Mouse (Mus musculus): Measurements from ENCODE around the gene Qpct.

Gene Qpct

DNA sequence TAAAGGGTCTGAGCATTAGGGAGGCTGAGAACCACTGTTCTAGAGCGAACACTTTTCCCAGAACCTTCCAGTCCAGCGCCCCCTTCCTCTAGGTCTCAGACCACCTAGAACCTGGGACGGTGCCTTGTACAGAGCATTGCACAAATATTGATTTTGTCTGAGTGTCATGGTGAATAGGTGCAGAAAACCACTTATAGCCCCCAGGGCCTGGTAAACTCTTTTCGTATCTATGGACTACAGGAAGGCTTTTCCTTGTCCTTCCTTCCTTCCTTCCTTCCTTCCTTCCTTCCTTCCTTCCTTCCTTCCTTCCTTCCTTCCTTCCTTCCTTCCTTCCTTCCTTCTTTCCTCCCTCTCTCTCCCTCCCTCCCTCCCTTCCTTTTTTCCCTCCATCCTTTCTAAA, at the start of gene Qpct:
Qpct (plus strand) TSS at position 301 of the 400 bp plus-strand sequence.
- no peak for DNase-seq (ENCODE audit: extremely low read depth, insufficient read length, low spot score)

DNA sequence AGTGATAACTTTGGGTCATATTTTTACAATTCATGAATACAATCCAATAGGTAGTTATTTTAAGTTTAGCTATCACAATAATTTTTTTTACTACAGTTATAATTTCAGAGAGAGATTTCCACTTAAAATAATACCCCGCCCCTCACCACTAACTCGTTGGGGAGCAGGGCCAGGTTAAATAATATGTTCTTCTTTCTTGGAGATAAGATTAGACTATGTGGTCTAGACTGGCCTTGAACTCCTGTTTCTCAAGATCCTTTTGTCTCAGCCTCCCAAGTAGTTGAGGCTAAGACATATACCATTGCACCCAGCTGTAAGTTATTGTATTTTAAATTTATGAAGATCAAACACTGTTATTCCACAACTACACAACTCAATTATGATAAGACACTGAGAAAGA, 38.1 kb upstream of the Qpct start:
- no peak for DNase-seq (ENCODE audit: extremely low read depth, insufficient read length, low spot score)

DNA sequence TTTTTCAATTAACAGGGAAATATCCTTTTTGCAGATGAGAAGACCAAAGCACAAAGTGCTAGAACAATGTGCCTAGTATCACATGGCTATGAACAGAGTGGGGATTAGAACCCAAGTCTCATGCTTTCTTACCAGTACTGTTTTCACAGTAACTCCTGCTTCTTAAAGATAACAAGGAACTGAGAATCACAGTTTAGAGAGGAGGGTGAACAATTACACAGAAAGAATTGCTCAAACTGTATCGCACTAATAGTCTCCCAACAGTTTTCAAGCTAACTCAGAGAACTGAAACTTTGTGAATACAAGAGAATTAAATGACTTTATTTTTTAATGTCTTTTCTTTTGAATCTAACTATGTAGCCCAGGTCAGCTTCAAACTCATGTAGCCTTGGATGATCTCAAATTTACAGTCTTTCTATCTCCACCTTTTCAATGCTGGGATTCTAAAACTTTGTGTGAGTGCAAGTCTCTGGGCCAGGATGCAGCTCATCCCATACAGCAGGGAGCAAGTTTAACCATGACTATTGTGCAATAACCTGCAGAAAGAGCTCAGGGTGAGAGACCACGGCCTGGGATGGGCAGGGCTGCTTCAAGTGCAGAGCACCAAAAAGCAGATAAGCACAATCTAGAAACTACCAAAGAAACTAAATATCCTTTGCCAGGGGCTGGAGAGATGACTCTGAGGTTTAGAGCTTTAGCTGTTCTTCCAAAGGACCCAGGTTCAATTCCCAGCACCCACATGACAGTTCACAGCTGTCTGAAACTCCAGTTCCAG, 36.6 kb upstream of the Qpct start:
- DNase-seq (ENCODE audit: extremely low read depth, insufficient read length, low spot score) = no peak

DNA sequence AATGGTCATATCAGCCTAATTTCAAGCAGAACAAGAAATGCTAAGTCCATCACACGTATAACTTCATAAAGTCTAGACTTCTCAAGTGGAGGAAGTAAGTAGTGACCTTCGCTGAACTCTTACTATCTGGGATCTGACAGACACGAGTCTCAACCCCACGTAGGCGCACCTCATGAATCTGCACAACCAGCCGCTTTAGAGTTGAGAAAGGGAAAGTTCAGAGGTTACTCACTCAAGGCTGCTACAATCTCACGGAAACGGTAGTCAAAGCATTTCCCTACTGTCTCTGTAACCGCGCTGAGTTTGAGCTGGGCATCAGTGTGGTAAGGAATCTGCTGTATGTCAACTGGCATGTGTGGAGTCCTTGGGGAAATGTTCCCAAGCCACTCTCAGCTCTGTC, 35.9 kb upstream of the Qpct start:
- DNase-seq (ENCODE audit: extremely low read depth, insufficient read length, low spot score) = no peak

DNA sequence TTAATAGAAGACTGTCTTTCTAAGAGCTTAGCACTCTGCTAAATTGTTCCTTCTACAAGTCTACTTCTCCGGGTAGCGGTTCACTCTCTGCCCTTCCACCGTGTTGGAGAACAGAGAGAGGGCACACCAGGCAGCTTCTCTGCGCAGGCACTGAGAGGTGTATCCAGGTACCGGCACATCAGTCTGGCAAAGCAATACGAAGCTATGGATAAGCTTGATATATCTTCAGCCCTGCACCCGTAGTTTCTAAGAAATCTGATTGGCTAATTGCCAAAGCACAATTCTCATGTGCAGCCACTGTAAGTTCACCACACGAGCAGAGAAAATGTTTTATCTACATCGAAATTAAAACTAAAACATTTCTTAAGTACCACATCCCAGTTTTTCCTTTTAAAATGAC, 33.3 kb upstream of the Qpct start:
- no peak for DNase-seq (ENCODE audit: extremely low read depth, insufficient read length, low spot score)

DNA sequence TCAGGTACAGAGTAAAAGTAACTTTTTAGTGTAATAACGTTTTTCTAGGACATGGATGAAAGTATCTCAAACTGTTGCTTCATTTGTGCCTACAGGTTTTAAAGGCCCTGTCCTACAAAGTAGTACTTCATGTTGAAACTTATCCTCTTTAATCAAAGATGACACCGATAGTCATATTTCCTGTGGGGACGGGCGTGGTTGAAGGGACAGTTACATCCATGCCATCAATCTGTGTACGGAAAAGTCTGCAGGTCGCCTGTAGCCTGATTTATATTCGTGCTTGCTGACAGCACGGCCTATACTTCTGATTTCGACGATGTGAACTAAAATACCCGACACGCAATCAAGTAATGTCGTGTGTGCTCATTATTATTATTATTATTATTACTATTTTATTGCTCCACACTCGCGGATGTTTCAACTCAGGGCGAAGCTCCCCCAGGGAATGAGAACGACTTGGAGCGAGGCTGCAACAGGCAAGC, 31.9 kb upstream of the Qpct start:
- DNase-seq (ENCODE audit: extremely low read depth, insufficient read length, low spot score) = no peak

DNA sequence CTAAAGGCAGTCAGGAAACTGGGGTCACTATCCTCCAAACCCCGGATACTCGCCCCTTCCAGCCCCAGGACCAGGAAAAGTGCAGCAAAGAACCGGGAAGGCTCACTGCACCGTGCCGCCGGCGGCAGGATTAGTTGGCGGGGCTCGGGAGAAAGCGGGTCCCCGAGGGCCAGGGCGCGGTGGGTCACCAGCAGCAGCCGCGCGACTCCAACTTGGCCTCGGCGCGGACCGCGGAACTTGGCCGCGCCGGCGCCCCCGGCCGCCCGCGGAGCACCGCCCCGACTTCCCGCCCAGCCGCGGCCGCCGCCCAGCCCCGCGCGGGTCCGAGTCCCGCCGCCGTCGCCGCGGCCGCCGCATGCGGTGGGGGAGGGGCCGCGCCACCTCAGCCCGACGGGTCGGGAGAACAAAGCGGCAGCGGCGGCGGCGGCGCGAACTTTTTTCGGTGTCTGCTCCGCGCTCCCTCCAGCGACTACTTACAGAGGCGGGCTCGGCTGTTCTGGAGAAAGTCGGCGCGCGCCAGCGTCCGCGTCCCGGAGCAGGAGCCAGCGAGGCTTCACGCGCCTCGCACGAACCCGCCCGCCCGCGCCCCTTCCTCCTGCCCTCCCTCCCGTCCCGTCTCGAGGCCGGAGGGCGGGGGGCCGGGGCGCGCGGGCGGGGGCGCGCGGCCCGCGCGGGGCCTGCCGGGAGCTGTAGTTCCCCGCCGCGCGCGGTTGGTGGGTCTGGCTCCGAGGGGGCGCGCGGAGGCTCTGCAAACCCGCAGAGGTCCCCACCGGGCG, 31.3 kb upstream of the Qpct start, which contains the start of gene Prkd3:
Prkd3 (minus strand) TSS at position 609 of the 776 bp plus-strand sequence.
- peak; percentile 33 for DNase-seq (ENCODE audit: extremely low read depth, insufficient read length, low spot score)

DNA sequence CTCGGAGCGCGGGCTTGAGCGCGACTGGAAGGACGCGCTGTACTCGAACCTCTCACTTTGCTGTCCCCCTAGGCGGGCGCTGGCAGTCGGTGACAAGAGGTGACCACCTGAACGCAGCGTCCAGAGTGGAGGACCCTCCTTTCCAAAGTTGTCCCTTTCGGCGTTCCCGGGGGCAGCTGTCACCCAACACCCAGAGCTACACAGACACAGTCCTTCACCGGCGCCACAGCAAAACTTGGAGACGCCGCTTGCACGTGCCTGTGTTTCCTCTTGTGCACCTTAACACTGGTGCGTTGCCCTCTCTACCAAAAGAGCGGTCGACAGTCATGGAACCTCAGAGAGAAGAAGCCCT, 30.7 kb upstream of the Qpct start:
- DNase-seq (ENCODE audit: extremely low read depth, insufficient read length, low spot score) = peak; percentile 14

DNA sequence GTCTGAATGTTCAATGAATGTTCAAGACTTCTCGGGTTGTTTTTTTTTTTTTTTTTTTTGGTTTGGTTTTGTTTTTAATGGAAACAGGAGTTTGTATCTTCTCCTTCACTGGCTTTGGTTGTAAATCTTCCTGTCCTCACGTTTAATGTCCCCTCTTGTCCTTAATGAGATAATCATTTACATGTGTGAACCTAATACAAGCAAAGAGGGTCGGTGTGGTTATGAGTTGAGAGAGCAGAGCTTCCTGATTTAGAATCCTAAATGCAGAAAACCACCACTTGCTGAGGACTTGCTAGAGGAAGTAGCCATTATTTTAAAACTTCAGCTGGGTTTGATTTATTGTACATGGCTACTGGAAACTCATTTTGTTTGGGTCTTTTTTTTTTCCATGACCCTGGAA, 29.0 kb upstream of the Qpct start:
- DNase-seq (ENCODE audit: extremely low read depth, insufficient read length, low spot score) = no peak

DNA sequence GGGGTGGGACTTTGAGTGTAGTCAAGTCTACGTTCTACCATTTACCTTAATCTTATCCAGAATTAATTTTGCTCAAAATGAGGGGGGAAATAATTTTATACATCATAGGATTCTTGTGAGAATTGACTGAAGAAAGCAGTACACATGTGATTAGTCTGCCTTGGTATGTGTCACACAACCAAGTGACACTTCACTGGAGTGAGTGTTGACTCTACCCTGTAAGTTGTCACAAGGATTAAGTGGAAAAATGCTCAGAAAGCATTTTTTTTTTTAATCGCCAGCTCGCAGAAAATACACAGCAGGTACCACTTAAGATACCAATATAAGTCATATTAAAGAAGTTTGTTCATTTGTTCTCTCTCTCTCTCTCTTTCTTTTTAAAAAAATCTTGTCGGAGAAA, 27.2 kb upstream of the Qpct start:
- DNase-seq (ENCODE audit: extremely low read depth, insufficient read length, low spot score) = no peak

DNA sequence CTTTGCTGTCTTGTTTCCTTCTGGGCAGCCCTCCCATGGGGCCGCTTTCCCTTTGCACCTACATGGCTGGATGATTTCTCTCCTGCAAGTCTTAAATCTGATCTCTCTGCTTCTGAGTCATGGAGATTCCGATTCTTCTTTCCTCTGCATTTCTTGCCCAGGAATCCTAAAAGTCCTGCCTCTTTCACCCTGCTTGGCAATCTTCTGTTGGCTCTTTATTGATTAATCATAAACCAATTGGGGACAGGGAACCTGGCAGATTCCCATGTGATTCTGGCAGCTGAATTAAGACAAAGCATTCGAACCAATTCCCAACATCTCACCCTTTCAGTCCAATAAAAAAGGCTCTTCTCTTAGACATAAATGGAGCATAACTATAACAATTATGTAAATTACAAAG, 22.5 kb upstream of the Qpct start:
- no peak for DNase-seq (ENCODE audit: extremely low read depth, insufficient read length, low spot score)

DNA sequence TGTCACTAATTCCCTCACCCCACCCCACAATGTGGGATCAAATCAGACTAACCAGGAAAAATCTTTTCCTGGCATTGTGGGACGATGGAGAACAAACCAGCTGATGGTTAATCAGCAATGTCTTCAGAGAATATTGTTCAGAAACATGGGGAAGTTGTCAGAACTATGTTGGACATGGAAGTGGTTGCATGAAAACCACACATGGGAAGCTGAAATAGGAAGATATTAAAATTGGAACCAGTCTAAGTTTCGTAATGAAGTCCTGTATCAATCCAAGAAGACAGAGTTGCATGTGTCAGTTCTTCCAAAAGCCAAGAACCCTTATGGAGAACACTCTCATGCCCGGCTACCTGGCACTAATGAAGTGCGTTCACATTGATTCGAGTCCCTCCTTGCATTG, 20.1 kb upstream of the Qpct start:
- no peak for DNase-seq (ENCODE audit: extremely low read depth, insufficient read length, low spot score)

DNA sequence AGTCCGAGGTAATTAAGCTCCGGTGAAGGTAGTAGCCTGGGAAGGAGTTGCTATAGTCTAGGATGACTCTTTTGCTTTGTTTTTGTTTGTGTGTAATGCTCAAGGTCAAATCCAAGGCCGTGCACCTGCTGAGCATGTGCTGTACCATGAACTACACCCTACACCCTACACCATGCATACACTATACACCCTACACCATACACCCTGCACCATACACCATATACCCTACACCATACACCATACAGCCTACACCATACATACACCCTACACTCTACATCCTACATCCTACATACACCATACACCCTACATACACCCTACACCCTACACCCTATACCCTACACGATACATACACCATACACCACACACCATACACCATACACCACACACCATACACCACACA, 18.9 kb upstream of the Qpct start:
- DNase-seq (ENCODE audit: extremely low read depth, insufficient read length, low spot score) = no peak

DNA sequence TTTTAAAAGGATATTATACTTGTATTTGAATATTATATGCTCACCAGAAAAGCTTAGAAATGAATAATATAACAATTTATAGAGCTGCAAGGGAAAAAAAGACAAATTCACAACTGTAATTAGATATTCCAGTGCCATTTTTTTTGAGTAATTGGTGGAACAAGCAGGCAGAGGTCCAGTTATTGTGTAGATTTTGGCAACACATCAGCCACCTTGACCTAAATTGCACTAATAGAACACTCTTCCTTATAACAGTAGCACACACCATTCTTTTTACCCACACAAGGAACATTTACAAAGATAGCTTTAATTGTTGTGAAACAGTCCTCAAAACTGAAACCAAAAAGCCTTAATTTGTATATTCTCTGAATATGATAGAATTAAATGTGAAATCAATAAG, 12.0 kb upstream of the Qpct start:
- no peak for DNase-seq (ENCODE audit: extremely low read depth, insufficient read length, low spot score)

DNA sequence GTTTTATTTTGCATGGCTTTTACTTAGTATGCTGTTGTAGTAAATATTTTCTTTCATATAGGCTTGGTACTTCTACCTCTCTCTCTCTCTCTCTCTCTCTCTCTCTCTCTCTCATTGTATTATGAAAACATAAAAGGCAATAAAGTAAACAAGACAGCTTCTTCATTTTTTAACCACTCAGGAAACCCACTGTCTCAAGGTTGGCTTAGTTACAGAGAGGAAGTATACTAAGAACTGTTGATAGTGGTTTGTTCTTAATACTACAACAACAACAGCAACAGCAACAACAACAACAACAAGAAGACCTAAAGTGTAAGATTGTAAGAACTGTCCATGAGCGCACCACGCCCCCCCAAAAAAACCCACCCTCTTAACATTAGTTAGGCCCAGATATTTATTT, 8.0 kb upstream of the Qpct start:
- DNase-seq (ENCODE audit: extremely low read depth, insufficient read length, low spot score) = no peak

DNA sequence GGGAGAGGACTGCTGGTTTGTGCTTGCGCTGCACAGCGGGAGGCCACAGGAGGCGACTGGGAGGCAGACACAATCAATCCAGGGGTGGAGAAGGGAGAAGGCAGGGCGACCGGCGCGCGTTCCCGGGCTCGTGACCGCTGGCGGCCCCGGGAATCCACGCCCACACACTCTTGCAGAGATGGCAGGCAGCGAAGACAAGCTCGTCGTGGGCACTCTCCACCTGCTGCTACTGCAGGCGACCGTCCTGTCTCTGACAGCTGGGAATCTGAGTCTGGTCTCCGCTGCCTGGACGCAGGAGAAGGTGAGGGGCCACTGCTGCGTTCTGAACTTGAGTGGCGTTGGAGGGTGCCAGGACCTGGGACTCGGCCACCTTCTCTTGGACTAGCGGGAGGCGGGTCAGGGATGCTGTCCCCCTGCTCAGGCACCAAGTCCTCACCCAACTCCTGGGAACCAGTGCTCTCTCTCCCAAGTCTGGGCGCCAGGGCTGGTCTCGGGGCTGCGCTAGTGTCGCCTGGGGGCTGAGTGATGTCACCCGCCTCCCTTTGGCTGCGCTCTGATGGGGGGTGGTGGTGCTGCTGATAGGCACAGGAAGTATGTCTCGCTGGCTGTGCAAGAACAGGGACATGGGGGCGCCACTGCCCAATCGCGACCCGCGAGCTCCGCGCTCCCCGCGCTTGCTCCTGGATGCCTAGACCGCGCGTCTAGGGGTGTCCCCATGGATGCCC, 544 bp downstream of the Qpct start:
- DNase-seq (ENCODE audit: extremely low read depth, insufficient read length, low spot score) = peak; percentile 13

DNA sequence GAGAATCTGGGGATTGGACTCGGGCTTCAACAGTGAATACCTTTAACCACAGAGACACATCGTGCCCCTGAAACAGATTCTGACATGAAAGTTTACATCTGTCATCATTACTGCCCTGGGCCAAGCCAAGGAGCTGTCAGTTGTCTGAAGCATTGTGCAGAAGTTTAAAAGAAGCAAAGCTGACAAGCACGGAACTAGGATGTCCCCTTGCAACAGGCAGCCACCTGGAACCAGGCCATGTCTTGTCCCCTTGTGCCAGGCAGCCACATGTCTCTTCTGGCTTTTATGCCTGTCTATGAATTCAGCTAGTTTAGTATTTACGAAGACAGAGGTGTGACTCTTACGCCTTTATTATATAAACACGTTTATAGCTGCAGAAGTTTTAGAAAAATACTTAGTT, 6.6 kb downstream of the Qpct start:
- DNase-seq (ENCODE audit: extremely low read depth, insufficient read length, low spot score) = no peak

DNA sequence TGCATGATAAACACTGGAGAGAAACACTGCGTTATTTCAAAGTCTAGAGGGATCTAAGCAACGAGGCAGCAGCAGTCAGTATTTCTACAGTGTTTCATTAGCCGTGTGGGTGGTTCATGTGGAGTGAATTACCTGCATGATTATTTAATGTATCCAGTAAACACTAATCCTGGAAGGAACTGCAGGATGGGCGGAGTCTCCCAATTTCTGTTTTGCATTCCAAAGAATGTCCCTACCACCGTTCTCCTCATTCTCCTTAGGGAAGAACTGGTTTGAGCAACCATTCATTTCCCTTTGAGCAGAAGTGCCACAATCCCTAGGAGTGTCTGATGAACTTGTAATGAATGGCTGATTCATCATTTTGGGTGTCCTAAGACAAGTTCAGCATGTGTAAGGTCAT, 8.5 kb downstream of the Qpct start:
- no peak for DNase-seq (ENCODE audit: extremely low read depth, insufficient read length, low spot score)

DNA sequence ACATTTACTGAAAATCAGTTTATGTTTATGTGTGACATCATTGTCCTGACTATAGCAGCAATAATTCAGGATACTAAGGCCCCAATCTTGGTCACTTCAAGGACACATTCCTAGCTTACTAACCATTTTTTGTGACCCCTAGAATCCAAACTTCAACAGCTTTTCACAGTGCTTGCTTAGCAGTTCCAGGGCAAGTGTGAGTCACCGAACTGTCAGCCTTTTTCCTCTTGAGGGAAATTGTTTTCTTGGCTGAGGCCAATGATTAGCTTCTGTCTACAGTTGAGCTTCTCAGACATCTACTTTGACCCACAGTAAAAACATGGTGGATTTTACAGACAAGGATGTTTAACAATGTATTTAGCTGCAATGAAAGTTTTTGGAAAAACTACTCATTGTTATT, 12.5 kb downstream of the Qpct start:
- DNase-seq (ENCODE audit: extremely low read depth, insufficient read length, low spot score) = no peak

DNA sequence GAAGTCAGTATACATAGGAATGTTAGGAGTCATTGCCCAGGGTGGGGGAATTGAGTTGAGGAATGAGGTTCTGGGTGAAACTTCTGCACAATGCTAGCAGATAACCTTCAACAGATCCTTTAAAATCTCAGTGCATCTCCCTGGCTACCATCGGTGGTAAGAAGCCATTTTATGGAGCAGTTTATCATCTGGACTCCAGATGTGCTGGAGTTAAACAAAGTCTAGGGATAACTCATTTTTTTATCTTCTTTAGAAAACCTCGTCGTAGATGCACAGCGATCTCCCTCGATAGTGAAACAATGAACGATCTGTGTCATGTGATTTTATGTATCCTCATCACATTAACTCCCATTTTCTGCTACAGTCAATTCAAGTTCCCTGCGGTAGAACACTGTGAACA, 16.9 kb downstream of the Qpct start:
- no peak for DNase-seq (ENCODE audit: extremely low read depth, insufficient read length, low spot score)

DNA sequence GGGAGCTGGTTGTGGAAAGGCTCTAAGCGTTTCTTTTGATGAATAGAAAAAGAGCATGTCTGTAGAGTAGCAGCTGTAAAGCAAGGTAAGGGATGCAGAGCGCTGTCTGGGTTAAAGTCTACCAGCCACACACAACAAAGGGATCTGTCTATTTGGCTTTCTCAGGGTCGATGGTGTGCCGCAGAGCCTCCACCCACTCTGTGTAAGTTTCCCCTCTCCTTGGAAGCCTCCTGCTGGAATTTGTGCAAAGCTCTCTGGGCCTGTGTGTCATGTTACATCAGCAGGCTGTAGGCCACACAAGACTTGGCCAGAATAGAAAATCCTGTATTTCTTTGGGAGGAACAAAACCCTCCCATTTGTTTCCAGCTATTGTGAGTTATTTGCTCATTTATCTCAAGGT, 17.3 kb downstream of the Qpct start:
- DNase-seq (ENCODE audit: extremely low read depth, insufficient read length, low spot score) = no peak
